Mouse (Mus musculus) cerebellum, postnatal 10 days (tissue): ENCODE measurements at regions not wholly inside any gene's neighbourhood (a gene's known extent, or its start where the extent isn't known, plus 50 kb on each side); places are given as distances from the start of the nearest gene placed in this dataset.

Experiments
- DNase-seq, 2 experiments: peaks; one replicate each; pipeline ENCODE4 v3.0.0; 2021; ENCODE audit warnings: mixed read lengths in 2 of 2

DNA sequence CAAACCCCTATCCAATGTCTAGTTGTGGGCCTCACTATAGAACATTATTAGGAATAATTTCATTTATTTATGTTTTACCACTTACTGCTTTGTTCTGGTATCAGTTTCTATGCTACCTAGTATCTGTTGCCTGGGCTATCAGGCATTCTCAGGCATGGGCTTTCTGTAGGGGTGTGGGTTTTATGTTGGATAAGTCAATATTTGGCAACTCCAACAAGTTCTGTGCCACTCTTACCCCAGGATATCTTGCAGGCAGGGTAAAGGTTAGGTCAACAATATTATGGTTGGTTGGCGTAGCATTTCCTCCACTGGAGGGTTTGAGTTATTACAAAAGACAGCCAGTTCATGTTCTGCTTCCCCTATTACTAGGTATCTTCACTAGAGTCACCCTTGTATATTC lies 65.8 kb downstream of the Smim10l1 start:
- no peak for DNase-seq

DNA sequence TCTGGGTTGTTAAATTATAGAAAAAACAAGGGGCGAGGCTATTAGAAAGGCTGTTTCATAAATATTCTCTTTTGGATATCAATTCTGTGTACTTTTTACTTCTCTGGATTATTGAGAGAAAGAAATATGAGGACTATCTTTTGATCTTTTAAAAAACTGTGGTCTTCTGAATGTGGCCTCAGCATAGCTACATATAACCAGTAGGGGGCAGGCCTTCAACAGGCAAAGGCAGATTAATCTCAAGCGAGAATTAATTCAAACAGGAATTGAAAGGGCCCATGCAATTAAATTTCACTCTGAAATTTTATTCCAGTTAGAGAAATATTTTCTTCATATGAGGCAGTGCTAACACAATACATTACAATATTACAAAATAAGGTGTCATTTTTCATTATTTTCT lies 66.6 kb downstream of the Smim10l1 start:
- DNase-seq, result no peak

DNA sequence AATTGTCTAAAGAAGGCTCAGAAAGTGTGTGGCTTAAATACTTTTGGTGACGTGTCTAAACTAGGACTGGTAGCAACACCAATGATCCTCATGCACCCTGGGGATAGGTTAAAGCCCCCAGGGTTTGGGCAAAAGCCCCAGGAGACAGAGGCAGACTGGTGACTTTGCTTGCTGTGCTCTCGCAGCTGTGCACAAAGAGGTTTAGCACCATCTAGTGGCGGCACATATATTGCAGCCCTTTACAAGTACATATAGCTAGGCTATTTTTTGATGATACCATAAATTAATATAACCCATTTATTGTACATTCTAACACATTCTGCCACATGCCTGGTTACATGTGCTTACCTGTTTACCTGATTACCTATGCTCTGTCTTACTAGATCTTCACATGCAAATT lies 85.8 kb upstream of the 5530400C23Rik start:
- DNase-seq, result peak; percentile 65
